Mouse (Mus musculus): ENCODE data around the gene Gmeb2.
A peak's percentile ranks its signal among the peaks of the same experiment; 100 is the strongest.

- TF ChIP-seq CTCF (IDR thresholded peaks at IDR 0.05; ENCODE audit: insufficient read depth, low read length) (no peak), POLR2A (IDR thresholded peaks at IDR 0.05; ENCODE audit: borderline replicate concordance, extremely low read depth, low read depth, low read length) (peak; percentile 93)
Measured at GRCm38 (mm10) chr2:181287338-181287957, 387 bp downstream of the Gmeb2 start.
